Mouse (Mus musculus): ENCODE results near the gene Me1. TPM values are rescaled to one million over a fixed set of nuclear protein-coding genes. Genes with fewer than 3 reads are reported as not detected.

The Me1 gene
- polyA plus RNA-seq (2016; fragmentation: Nextera tagmentation; extraction: Ambion mirVana) = 9.8 and 12.4 TPM in 2 replicates

GRCm38 (mm10) chr9:86695818-86696261 lies at the start of gene Me1:
Gene Me1 (minus strand): TSS chr9:86695953.
- peaks cover 16% of the 10 kb centered on the region; the same call in 1 of the 2 replicates for H3K27me3 ChIP-seq (ENCODE audit: insufficient read depth, poor library complexity, severe bottlenecking)
- H3K36me3 ChIP-seq = no peaks in the 10 kb centered on the region
- H3K27ac ChIP-seq = peak within 1 kb of the TSS; percentile 87
- no peaks in the 10 kb centered on the region for H3K9me3 ChIP-seq
- H3K4me3 ChIP-seq = peak within 1 kb of the TSS; percentile 81
- H3K4me1 ChIP-seq (replicated peaks) = peaks cover 3% of the 10 kb centered on the region; the same call in 1 of the 2 replicates
- WGBS = under 1% methylated on average over 46 of the region's 46 CpGs
- peak; percentile 64 for DNase-seq (ENCODE audit: low spot score)

- Histone ChIP-seq H3K4me1 (replicated peaks) (peaks cover 18% of the 10 kb centered on the region), H3K4me3 (no peak overlapping the region; the same call in 1 of the 2 replicates), H3K9me3 (no peaks in the 10 kb centered on the region), H3K36me3 (no peaks in the 10 kb centered on the region), H3K27ac (no peak overlapping the region), H3K27me3 (ENCODE audit: insufficient read depth, poor library complexity, severe bottlenecking) (peaks cover 15% of the 10 kb centered on the region)
- 41% methylated on average over 5 of the region's 5 CpGs for WGBS
- DNase-seq (ENCODE audit: low spot score) = no peak
These were observed 48.3 kb upstream of the Me1 start for GRCm38 (mm10) chr9:86744041-86744440.

GRCm38 (mm10) chr9:86742959-86743911 lies 47.5 kb upstream of the Me1 start, which contains the start of gene Prss35:
Gene Prss35 (plus strand): TSS chr9:86743649.
- no peaks in the 10 kb centered on the region for H3K9me3 ChIP-seq
- no peaks in the 10 kb centered on the region for H3K36me3 ChIP-seq
- peak within 1 kb of the TSS; percentile 53 for H3K4me3 ChIP-seq
- H3K27me3 ChIP-seq (ENCODE audit: insufficient read depth, poor library complexity, severe bottlenecking) = peaks cover 15% of the 10 kb centered on the region
- WGBS = 2% methylated on average over 19 of the region's 19 CpGs
- H3K4me1 ChIP-seq (replicated peaks) = peaks cover 18% of the 10 kb centered on the region
- peak; percentile 49 for DNase-seq (ENCODE audit: low spot score)
- H3K27ac ChIP-seq = peak within 1 kb of the TSS; percentile 50; the same call in 1 of the 2 replicates

DNA sequence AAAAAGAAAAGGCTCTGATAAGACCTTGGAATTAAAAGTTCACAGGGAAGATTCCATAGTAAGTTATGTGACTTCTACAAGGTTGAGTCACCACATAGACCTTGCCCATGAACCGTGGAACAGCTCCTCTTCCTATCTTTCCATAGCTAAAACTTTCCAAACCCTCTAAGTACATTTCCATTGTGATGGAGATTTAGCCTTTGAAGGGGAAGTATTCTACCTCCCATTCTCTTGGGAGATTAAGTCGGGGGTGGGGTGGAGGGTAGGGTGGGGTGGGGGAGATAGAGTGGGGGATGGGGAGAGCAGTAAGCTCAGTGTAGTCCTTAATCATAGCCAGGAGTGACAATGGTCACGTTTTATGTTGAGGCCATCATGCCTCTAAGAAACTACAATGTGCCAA lies 44.2 kb upstream of the Me1 start:
- peaks cover 15% of the 10 kb centered on the region for H3K27me3 ChIP-seq (ENCODE audit: insufficient read depth, poor library complexity, severe bottlenecking)
- no peak overlapping the region for H3K4me3 ChIP-seq
- no peak overlapping the region for H3K27ac ChIP-seq
- peaks cover 16% of the 10 kb centered on the region for H3K4me1 ChIP-seq (replicated peaks)
- H3K36me3 ChIP-seq = no peaks in the 10 kb centered on the region
- no peak for DNase-seq (ENCODE audit: low spot score)
- no peaks in the 10 kb centered on the region for H3K9me3 ChIP-seq
- 31% methylated on average over 3 of the region's 3 CpGs for WGBS

DNA sequence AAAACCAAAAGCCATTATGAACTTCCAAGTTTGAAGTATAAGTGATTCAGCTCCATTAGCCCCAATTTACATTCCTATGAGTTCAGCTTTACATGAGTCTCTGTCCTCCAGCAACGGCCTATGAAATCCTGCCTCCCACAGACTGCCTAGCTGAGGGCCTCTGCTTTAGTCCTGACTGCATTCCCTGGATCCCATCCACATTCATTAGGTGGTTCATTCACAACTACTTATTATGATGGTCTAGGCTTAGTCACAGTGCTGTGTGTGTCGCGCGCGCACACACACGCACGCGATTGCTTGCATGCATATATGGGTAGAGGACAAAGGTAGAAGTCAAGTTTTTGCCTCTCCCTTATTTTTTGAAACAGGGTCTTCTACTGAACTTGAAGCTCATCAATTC lies 43.0 kb upstream of the Me1 start:
- Histone ChIP-seq H3K9me3 (no peaks in the 10 kb centered on the region), H3K36me3 (no peaks in the 10 kb centered on the region), H3K4me1 (replicated peaks) (peaks cover 16% of the 10 kb centered on the region), H3K27ac (no peak overlapping the region), H3K4me3 (no peak overlapping the region), H3K27me3 (ENCODE audit: insufficient read depth, poor library complexity, severe bottlenecking) (peaks cover 5% of the 10 kb centered on the region; the same call in 1 of the 2 replicates)
- no peak for DNase-seq (ENCODE audit: low spot score)
- WGBS = 96% methylated on average over 8 of the region's 8 CpGs

DNA sequence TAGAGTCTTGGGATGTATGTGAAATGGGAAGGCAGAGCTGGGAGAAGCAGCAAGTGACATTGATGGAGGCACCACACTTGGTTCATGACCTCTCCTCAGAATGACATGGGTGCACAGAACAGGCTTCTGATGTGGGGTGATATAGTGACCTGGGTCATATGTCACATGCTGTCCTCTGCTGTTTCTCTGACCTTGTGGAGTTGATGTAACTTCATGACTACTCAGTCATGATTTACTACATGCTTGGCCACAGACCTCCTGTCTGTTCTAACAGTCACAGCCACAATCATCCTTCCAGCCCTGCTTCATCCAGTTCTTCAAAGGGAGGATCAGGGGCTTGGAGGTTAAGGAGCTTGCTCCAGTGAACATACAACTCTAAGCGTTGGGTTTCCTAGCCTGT lies 42.3 kb upstream of the Me1 start:
- Histone ChIP-seq H3K36me3 (no peaks in the 10 kb centered on the region), H3K27ac (no peak overlapping the region), H3K4me1 (replicated peaks) (peaks cover 9% of the 10 kb centered on the region), H3K9me3 (no peaks in the 10 kb centered on the region), H3K4me3 (no peak overlapping the region), H3K27me3 (ENCODE audit: insufficient read depth, poor library complexity, severe bottlenecking) (no peaks in the 10 kb centered on the region)
- WGBS = 88% methylated on average over 1 of the region's 1 CpGs
- DNase-seq (ENCODE audit: low spot score) = no peak

DNA sequence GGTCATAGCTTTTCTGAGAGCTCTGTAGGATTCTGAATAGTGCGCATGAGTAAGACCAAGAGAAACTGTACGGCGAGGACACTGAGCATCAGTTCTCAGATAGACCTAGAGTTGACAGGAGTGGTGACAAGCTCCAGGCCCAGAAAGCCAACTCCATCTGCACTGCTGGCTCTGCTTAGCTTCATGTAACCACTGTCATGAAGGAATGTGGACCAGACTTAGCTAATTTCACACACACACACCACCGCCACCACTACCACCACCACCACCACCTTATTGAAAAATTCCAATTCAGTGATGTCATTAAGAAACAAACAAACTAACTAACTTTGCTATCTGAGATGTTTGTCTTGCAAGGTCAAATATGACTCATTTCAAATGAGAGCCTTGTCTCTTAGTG lies 41.2 kb upstream of the Me1 start:
- no peaks in the 10 kb centered on the region for H3K36me3 ChIP-seq
- peaks cover 3% of the 10 kb centered on the region; the same call in 1 of the 2 replicates for H3K4me1 ChIP-seq (replicated peaks)
- 96% methylated on average over 4 of the region's 4 CpGs for WGBS
- H3K27ac ChIP-seq = no peak overlapping the region
- no peak for DNase-seq (ENCODE audit: low spot score)
- H3K27me3 ChIP-seq (ENCODE audit: insufficient read depth, poor library complexity, severe bottlenecking) = no peaks in the 10 kb centered on the region
- no peaks in the 10 kb centered on the region for H3K9me3 ChIP-seq
- H3K4me3 ChIP-seq = no peak overlapping the region

GRCm38 (mm10) chr9:86734795-86735194 lies 39.0 kb upstream of the Me1 start:
- Histone ChIP-seq H3K27me3 (ENCODE audit: insufficient read depth, poor library complexity, severe bottlenecking) (no peaks in the 10 kb centered on the region), H3K4me1 (replicated peaks) (no peaks in the 10 kb centered on the region), H3K9me3 (no peaks in the 10 kb centered on the region), H3K27ac (no peak overlapping the region), H3K36me3 (no peaks in the 10 kb centered on the region), H3K4me3 (no peak overlapping the region)
- no peak for DNase-seq (ENCODE audit: low spot score)
- WGBS = 82% methylated on average over 9 of the region's 9 CpGs

DNA sequence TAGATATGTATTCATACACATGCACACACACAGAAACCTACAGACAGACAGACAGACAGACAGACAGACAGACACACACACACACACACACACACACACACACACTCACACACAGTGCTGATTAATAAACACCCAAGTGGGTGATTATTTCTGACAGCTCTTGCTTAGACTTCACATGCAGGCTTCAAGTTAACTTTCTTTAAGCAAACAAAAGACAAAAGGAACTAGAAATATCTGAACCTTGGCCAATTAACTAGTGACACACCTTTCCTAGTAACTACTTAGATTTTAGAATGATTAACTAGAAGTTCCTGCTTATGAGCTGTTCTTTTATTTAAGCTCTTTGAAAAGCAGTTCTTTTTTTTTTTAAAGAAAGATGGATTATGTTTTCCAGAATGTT lies 38.6 kb upstream of the Me1 start:
- no peaks in the 10 kb centered on the region for H3K27me3 ChIP-seq (ENCODE audit: insufficient read depth, poor library complexity, severe bottlenecking)
- no peak overlapping the region for H3K27ac ChIP-seq
- no peaks in the 10 kb centered on the region for H3K9me3 ChIP-seq
- H3K4me1 ChIP-seq (replicated peaks) = no peaks in the 10 kb centered on the region
- DNase-seq (ENCODE audit: low spot score) = no peak
- no peaks in the 10 kb centered on the region for H3K36me3 ChIP-seq
- H3K4me3 ChIP-seq = no peak overlapping the region

DNA sequence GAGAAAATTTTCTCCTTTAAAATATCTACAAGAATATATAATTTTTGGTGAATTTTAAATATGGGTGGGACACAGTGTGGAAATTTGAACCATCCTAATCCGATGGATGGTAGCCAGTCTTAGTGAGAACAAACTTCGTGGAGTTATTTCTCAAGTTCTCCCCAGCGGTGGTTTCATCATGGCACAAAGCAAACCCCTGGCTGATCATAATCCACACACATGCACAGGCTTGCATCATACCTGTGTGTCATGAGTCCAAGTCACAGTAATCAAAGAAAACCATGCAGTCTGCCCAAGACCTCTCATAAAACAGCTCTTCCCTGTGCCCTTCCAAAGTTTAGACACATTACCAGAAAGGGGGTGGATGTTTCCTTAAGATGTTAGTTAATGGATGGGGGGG lies 34.1 kb upstream of the Me1 start:
- Histone ChIP-seq H3K36me3 (no peaks in the 10 kb centered on the region), H3K27ac (no peak overlapping the region), H3K4me3 (no peak overlapping the region), H3K4me1 (replicated peaks) (no peaks in the 10 kb centered on the region), H3K9me3 (no peaks in the 10 kb centered on the region), H3K27me3 (ENCODE audit: insufficient read depth, poor library complexity, severe bottlenecking) (no peaks in the 10 kb centered on the region)
- DNase-seq (ENCODE audit: low spot score) = no peak
- 91% methylated on average over 3 of the region's 3 CpGs for WGBS

GRCm38 (mm10) chr9:86729084-86729483 lies 33.3 kb upstream of the Me1 start:
- no peaks in the 10 kb centered on the region for H3K9me3 ChIP-seq
- no peak overlapping the region for H3K27ac ChIP-seq
- no peak overlapping the region for H3K4me3 ChIP-seq
- no peaks in the 10 kb centered on the region for H3K4me1 ChIP-seq (replicated peaks)
- no peaks in the 10 kb centered on the region for H3K27me3 ChIP-seq (ENCODE audit: insufficient read depth, poor library complexity, severe bottlenecking)
- no peaks in the 10 kb centered on the region for H3K36me3 ChIP-seq
- DNase-seq (ENCODE audit: low spot score) = no peak
- WGBS = 71% methylated on average over 1 of the region's 1 CpGs

- Histone ChIP-seq H3K4me3 (no peak overlapping the region), H3K9me3 (no peaks in the 10 kb centered on the region), H3K27ac (no peak overlapping the region), H3K4me1 (replicated peaks) (no peaks in the 10 kb centered on the region), H3K27me3 (ENCODE audit: insufficient read depth, poor library complexity, severe bottlenecking) (no peaks in the 10 kb centered on the region), H3K36me3 (no peaks in the 10 kb centered on the region)
- DNase-seq (ENCODE audit: low spot score) = no peak
- WGBS = 88% methylated on average over 10 of the region's 10 CpGs
These were observed 32.6 kb upstream of the Me1 start for GRCm38 (mm10) chr9:86728214-86728814.

GRCm38 (mm10) chr9:86726381-86726720 lies 30.6 kb upstream of the Me1 start:
- no peaks in the 10 kb centered on the region for H3K4me1 ChIP-seq (replicated peaks)
- no peak for DNase-seq (ENCODE audit: low spot score)
- H3K4me3 ChIP-seq = no peak overlapping the region
- H3K27me3 ChIP-seq (ENCODE audit: insufficient read depth, poor library complexity, severe bottlenecking) = no peaks in the 10 kb centered on the region
- WGBS = 84% methylated on average over 5 of the region's 5 CpGs
- H3K9me3 ChIP-seq = no peaks in the 10 kb centered on the region
- no peaks in the 10 kb centered on the region for H3K36me3 ChIP-seq
- no peak overlapping the region for H3K27ac ChIP-seq

All from hindbrain, embryonic 10.5 days (tissue).